Mouse (Mus musculus): ENCODE results near the gene Bcorl1.

Gene Bcorl1

DNA sequence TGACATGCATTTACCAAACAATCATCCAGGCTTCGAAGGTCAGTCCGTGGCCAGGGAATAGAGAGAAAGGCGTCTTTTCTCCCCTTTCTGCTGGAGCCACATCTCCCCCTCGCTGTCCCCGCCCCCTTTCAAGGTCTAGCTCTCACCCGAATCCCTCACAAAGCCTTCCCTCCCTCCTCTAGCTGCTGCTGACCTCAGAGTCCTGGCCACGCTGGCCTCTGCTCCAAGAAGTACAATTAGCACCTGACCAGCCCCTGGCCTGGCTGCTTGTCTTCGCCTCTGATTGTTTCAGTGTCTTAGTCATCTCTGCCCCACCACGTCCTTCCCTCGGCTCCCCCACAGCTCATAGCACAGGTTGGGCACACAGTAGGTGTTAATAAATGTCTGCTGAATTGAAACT lies 108.5 kb downstream of the Bcorl1 start:
- DNase-seq: peak; percentile 39

DNA sequence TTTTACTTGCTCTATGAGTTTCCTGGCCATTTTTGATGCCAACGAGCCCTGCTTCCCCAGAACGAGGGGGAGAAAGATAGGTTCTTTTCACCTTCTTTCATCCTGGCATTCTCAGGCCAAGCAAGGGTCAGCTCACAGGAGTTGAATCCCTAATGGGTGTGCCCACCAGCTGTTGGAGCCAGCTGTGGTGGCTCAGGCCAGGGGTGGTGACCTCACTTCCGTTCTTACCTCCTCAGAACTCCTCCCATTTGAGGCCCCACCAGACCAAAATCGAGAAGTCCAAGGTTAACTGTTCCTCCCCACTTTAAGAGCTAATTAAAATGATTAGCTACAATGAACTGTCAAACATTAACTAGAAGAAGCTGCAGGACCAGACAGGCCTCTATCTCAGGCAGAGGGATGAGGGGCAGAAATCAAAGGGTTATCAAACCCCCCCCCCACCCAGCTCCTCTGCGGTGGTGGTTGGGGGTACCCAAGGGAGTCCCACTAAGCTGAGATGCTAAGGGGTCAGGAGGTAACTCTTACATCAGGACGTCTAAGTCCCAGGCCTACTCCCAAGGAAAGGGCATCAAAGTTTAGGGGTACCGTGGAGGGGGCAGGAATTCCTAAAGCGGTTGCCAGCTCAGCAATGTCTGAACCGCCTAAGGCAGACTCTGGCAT lies 111.2 kb downstream of the Bcorl1 start:
- DNase-seq: no peak

- DNase-seq: peak; percentile 17
Observed at GRCm38 (mm10) chrX:48452931-48453673, 111.9 kb downstream of the Bcorl1 start.

DNA sequence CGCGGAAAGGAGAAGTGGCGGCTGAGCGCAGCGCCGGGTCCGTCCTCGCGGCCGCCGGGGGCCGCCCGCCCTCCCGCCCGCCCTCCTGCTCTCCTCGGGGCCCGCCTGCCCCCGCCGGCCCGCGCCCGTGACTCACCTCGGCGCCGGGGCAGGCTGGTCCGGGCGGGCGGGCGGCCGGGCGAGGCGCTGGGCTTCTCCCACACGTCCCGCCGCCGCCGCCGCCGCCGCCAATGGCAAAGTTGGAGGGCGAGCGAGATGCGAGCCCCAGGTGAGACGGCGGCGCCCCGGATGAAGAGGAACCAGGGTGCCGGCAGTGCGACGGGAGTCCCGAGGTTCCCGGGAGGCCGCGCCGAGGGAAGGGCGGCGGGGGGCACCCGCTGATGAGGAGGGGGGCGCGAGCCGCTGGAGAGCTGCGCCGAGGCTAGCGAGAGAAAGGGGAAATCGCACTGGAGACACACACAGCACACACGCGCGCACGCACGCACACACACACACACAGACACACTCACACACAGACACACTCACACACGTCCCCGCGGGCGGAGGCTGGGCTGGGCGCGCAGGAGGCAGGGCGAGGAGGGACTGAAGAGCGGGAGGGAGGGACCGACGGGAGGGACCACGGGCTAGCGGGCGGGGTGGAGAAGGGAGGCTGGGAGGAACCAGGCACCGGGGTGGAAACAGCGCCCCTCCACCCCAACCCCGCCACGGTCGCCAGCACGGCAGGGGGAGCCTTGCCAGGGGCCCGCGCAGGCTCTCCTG lies 112.8 kb downstream of the Bcorl1 start:
- DNase-seq: peak; percentile 59

DNA sequence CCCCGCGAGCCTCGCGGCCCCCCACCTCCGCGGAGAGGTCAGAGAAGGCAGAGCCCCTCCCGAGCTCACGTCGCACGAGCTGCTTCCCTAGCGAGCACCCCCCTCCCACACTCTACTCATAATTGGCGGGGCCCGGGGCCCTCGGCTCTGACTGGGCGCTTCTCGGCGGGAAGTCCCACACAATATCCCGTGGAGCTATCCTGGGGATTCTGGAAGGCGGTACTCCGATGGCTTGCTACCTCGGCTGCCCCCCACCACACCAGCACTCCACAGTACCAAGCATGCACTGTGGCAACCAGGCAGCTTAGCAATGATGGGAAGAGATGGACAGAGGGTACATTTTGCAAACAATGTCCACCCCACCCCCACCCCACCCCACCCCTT lies 113.3 kb downstream of the Bcorl1 start:
- DNase-seq: no peak

GRCm38 (mm10) chrX:48455018-48455417 lies 113.9 kb downstream of the Bcorl1 start:
- DNase-seq: no peak

- no peak for DNase-seq
Observed at GRCm38 (mm10) chrX:48456956-48457355, 115.8 kb downstream of the Bcorl1 start.
